Mouse (Mus musculus): ENCODE data around the gene Zfp639.

GRCm38 (mm10) chr3:32495856-32496710, 14.0 kb upstream of the Zfp639 start:
- TF ChIP-seq CTCF (IDR thresholded peaks at IDR 0.05; ENCODE audit: low read depth) = no peak
- no peak for TF ChIP-seq EP300 (IDR thresholded peaks at IDR 0.05; ENCODE audit: low read depth)
